In the genomic region with DNA sequence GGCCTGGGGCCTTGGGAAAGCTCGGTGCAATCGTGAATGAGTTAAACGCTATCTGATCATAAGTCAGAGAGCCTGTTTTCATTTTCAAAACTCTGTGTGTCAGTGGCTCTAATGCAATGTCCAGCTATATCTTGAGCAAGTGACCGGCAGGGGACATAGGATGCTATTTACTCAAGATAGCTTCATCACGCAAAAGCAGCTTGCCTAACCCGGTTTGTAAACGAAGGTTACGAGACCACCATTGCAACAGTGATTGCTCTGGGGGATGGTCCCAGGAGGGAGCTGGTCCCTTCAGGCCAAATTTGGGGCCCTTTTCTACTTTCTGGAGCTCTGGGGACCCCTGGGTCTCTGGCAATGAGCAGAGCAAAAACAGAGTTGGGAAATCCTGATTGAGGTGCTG, we compare ENCODE assay signal across 22 mouse cellular contexts.
A peak's percentile ranks its signal among the peaks of the same experiment; 100 is the strongest.
DNase-seq lines count a peak whose midpoint lies in the region; ATAC-seq and TF ChIP-seq lines count a peak whose summit lies in the region.
"Had no signal": no experiment of that assay in that cellular context is flagged by ENCODE, and none has a peak within 500 bp of the region (broad histone marks: within the 10 kb centered on the region; RNA-seq: fewer than 3 reads in every experiment).

No protein-coding gene starts in this region.

- TF ChIP-seq POLR2A in CH12.LX (IDR thresholded peaks at IDR 0.05; ENCODE audit: low read depth, low read length) = no peak

- no peak for TF ChIP-seq RAD21 in CH12.LX (IDR thresholded peaks at IDR 0.05; ENCODE audit: low read depth, low read length)

- peak; percentile 46 for DNase-seq in adrenal gland, postnatal 14 days
- no peak for DNase-seq in adrenal gland, adult 18-20 months (ENCODE audit: low spot score in 2 of 2)
- no peak for DNase-seq in CH12.LX (ENCODE audit: extremely low read depth)
- peak; percentile 57 for DNase-seq in liver, postnatal 0 days
- no peak for DNase-seq in lung, postnatal 0 days (ENCODE audit: low spot score)
- no peak for DNase-seq in heart, adult 18-20 months
- no peak for DNase-seq in heart, adult 9 months (ENCODE audit: low spot score in 2 of 2)
- DNase-seq: cerebellum, adult 11 months; cerebellum, adult 8-10 months; cerebellum, postnatal 25 days; gastrocnemius, postnatal 10 days; heart, postnatal 4 days had no signal

- TF ChIP-seq CTCF in CH12.LX (conservative IDR thresholded peaks at IDR 0.05 in 1 of 2, IDR thresholded peaks at IDR 0.05 in 1 of 2; ENCODE audit: low read depth in 2 of 2, low read length in 2 of 2) = no peak
- TF ChIP-seq CTCF in liver, postnatal 0 days (IDR thresholded peaks at IDR 0.05; ENCODE audit: low read depth) = peak; percentile 30
- no peak for TF ChIP-seq CTCF in lung, postnatal 0 days (IDR thresholded peaks at IDR 0.05)

- 40% methylated on average over 8 of the region's 8 CpGs for WGBS in liver, postnatal 0 days (ENCODE audit: insufficient replicate concordance)
- WGBS in lung, postnatal 0 days = 63% methylated on average over 8 of the region's 8 CpGs

- H3K4me1 ChIP-seq in CH12.LX (ENCODE audit: control insufficient read depth in 1 of 2, insufficient read depth in 2 of 2) = peaks cover 4 to 5% of the 10 kb centered on the region in 2 experiments
- H3K4me1 ChIP-seq in liver, postnatal 0 days (ENCODE audit: insufficient read depth) = peaks cover 33% of the 10 kb centered on the region
- no peaks in the 10 kb centered on the region for H3K4me1 ChIP-seq in lung, postnatal 0 days (ENCODE audit: insufficient read depth, low read depth, low read length)
- H3K4me1 ChIP-seq: embryonic facial prominence, embryonic 12.5 days; forebrain, embryonic 12.5 days; heart, embryonic 13.5 days; hindbrain, embryonic 12.5 days had no signal

- peak; percentile 26 for ATAC-seq in granulocyte monocyte progenitor cell, adult 5-6 weeks (replicated peaks; ENCODE audit: poor library complexity, severe bottlenecking)
- peak; percentile 83 for ATAC-seq in liver, postnatal 0 days
- no peak for ATAC-seq in lung, postnatal 0 days
- ATAC-seq: forebrain, embryonic 16.5 days; hindbrain, embryonic 16.5 days; inflammation-experienced regulatory T-cells, adult 6 months; intestine, postnatal 0 days had no signal

- no peaks in the 10 kb centered on the region for H3K9me3 ChIP-seq in CH12.LX (replicated peaks; ENCODE audit: low read length)
- H3K9me3 ChIP-seq in liver, postnatal 0 days (ENCODE audit: low read length) = no peaks in the 10 kb centered on the region
- H3K9me3 ChIP-seq in lung, postnatal 0 days (ENCODE audit: low read length) = no peaks in the 10 kb centered on the region
- H3K9me3 ChIP-seq: embryonic facial prominence, embryonic 12.5 days; forebrain, embryonic 12.5 days; G1E; heart, embryonic 13.5 days; hindbrain, embryonic 12.5 days had no signal

- no peaks in the 10 kb centered on the region for H3K27me3 ChIP-seq in CH12.LX (replicated peaks)
- no peaks in the 10 kb centered on the region for H3K27me3 ChIP-seq in liver, postnatal 0 days (ENCODE audit: insufficient read depth, low read length)
- no peaks in the 10 kb centered on the region for H3K27me3 ChIP-seq in lung, postnatal 0 days (replicated peaks; ENCODE audit: insufficient read depth, low read length)
- H3K27me3 ChIP-seq: embryonic facial prominence, embryonic 12.5 days; forebrain, embryonic 12.5 days; heart, embryonic 13.5 days; hindbrain, embryonic 12.5 days had no signal

- no peak overlapping the region for H3K4me3 ChIP-seq in CH12.LX (replicated peaks in 1 of 3; ENCODE audit: low read depth in 2 of 3, low read length in 2 of 3, poor library complexity in 1 of 3)
- H3K4me3 ChIP-seq in liver, postnatal 0 days (ENCODE audit: low read depth, low read length) = no peak overlapping the region
- H3K4me3 ChIP-seq in lung, postnatal 0 days (ENCODE audit: low read depth, low read length) = no peak overlapping the region
- H3K4me3 ChIP-seq: embryonic facial prominence, embryonic 12.5 days; forebrain, embryonic 12.5 days; heart, embryonic 13.5 days; hindbrain, embryonic 12.5 days had no signal

- no peaks in the 10 kb centered on the region for H3K36me3 ChIP-seq in CH12.LX (replicated peaks in 1 of 2; ENCODE audit: control insufficient read depth in 1 of 2, insufficient read depth in 1 of 2, low read length in 1 of 2)
- H3K36me3 ChIP-seq in liver, postnatal 0 days (replicated peaks; ENCODE audit: insufficient read depth, low read length) = no peaks in the 10 kb centered on the region
- H3K36me3 ChIP-seq in lung, postnatal 0 days (ENCODE audit: insufficient read depth, low read length) = no peaks in the 10 kb centered on the region
- H3K36me3 ChIP-seq: embryonic facial prominence, embryonic 12.5 days; forebrain, embryonic 12.5 days; G1E; heart, embryonic 13.5 days; hindbrain, embryonic 12.5 days had no signal

- no peak for TF ChIP-seq EP300 in CH12.LX (IDR thresholded peaks at IDR 0.05; ENCODE audit: low read length)
- peak; percentile 85 for TF ChIP-seq EP300 in liver, postnatal 0 days (IDR thresholded peaks at IDR 0.05; ENCODE audit: low read depth)
- no peak for TF ChIP-seq EP300 in lung, postnatal 0 days (IDR thresholded peaks at IDR 0.05)

- no peak overlapping the region for H3K9ac ChIP-seq in CH12.LX (ENCODE audit: insufficient read depth, low read depth)
- H3K9ac ChIP-seq in liver, postnatal 0 days (replicated peaks) = 0 out of 2 replicates have a peak overlapping the region, but pooled peaks have one; percentile 21
- H3K9ac ChIP-seq in lung, postnatal 0 days (replicated peaks; ENCODE audit: low read depth) = no peak overlapping the region
- H3K9ac ChIP-seq: embryonic facial prominence, embryonic 12.5 days; forebrain, embryonic 12.5 days; heart, embryonic 13.5 days; hindbrain, embryonic 12.5 days had no signal

- dilution Hi-C loops in CH12.LX (cut with MboI; ENCODE audit: extremely low pct_ligation_motif_present, extremely low pct_unique_long_range_greater_than_20kb, low sequenced_read_pairs) = no loop called here

- no peaks in the 10 kb centered on the region for H3K79me2 ChIP-seq in CH12.LX (replicated peaks; ENCODE audit: control insufficient read depth, extremely low read depth, insufficient read depth, poor library complexity, severe bottlenecking)

- no peak overlapping the region for H3K27ac ChIP-seq in CH12.LX (ENCODE audit: insufficient read depth, low read depth)
- peak overlapping the region; percentile 91 for H3K27ac ChIP-seq in liver, postnatal 0 days (ENCODE audit: low read depth)
- no peak overlapping the region for H3K27ac ChIP-seq in lung, postnatal 0 days (ENCODE audit: low read length)
- H3K27ac ChIP-seq: embryonic facial prominence, embryonic 12.5 days; forebrain, embryonic 12.5 days; heart, embryonic 13.5 days; hindbrain, embryonic 12.5 days had no signal

- in situ Hi-C loops in CH12.LX (cut with MboI; ENCODE audit: low pct_ligation_motif_present, low pct_unique_long_range_greater_than_20kb, low sequenced_read_pairs) = no loop called here

- peak overlapping the region; percentile 3; the same call in 1 of the 2 replicates for H3K4me2 ChIP-seq in CH12.LX (ENCODE audit: insufficient read depth, low read depth, poor library complexity, severe bottlenecking)
- H3K4me2 ChIP-seq in liver, postnatal 0 days (ENCODE audit: low read depth, low read length) = 0 out of 2 replicates have a peak overlapping the region, but pooled peaks have one; percentile 33
- no peak overlapping the region for H3K4me2 ChIP-seq in lung, postnatal 0 days (replicated peaks; ENCODE audit: low read depth, low read length)
- H3K4me2 ChIP-seq: embryonic facial prominence, embryonic 12.5 days; forebrain, embryonic 12.5 days; heart, embryonic 13.5 days; hindbrain, embryonic 12.5 days had no signal

TF ChIP-seq in CH12.LX, 34 proteins besides CTCF, POLR2A, EP300 and RAD21:
- no peak for TF ChIP-seq BHLHE40 (IDR thresholded peaks at IDR 0.05; ENCODE audit: low read depth, low read length)
- TF ChIP-seq NELFE (IDR thresholded peaks at IDR 0.05; ENCODE audit: low read depth, low read length) = no peak
- TF ChIP-seq MXI1 (IDR thresholded peaks at IDR 0.05; ENCODE audit: low read depth, low read length) = no peak
- TF ChIP-seq SIN3A (IDR thresholded peaks at IDR 0.05; ENCODE audit: low read length) = no peak
- TF ChIP-seq CHD2 (IDR thresholded peaks at IDR 0.05; ENCODE audit: low read length) = no peak
- no peak for TF ChIP-seq USF1 (IDR thresholded peaks at IDR 0.05; ENCODE audit: low read depth, low read length)

Comparison
In these comparisons a context has a peak if more than half of its experiments do, and no peak if none do; other contexts are left out.
1. DNase-seq: peak in adrenal gland, postnatal 14 days (single experiment) and liver, postnatal 0 days (single experiment); none in adrenal gland, adult 18-20 months (0 of 2), CH12.LX (single experiment), lung, postnatal 0 days (single experiment), heart, adult 18-20 months (0 of 2) and heart, adult 9 months (0 of 2).